Mouse (Mus musculus) bone marrow macrophage, adult 2 months (primary cell): ENCODE results near the gene Harbi1. TPM values are rescaled to one million over a fixed set of nuclear protein-coding genes. Genes with fewer than 3 reads are reported as not detected.
"Not testable (repeated sequence)": the region's sequence is repeated elsewhere in the genome, so short reads cannot be mapped to it uniquely, and the experiment has no call there.

ENCODE experiments used
- H3K27ac ChIP-seq: 2 replicates; pipeline ENCODE4 v1.5.1; 2012; ENCODE audit warnings: low read depth, low read length; ENCODE audit not compliant: insufficient read depth
- H3K4me1 ChIP-seq: 2 replicates; pipeline ENCODE4 v1.6.1; 2012; ENCODE audit warnings: low read length; ENCODE audit not compliant: control insufficient read depth, insufficient read depth
- H3K4me3 ChIP-seq: 2 replicates; pipeline ENCODE4 v1.5.1; 2012; ENCODE audit warnings: mild to moderate bottlenecking, low read length, moderate library complexity; ENCODE audit not compliant: insufficient read depth
- CTCF ChIP-seq: IDR thresholded peaks from 2 replicates; pipeline ENCODE4 v1.5.1; 2012; ENCODE audit warnings: low read depth, mild to moderate bottlenecking, low read length, moderate library complexity
- POLR2A ChIP-seq: IDR thresholded peaks from 2 replicates; pipeline ENCODE4 v1.6.1; 2012; ENCODE audit warnings: mild to moderate bottlenecking, low read depth, low read length, borderline replicate concordance
- polyA plus RNA-seq: library from polyadenylated mRNA; stranded (reverse); fragments of >200 nt; gene quantifications from 2 replicates; pipeline ENCODE4 v1.2.4, GENCODE M21; 2012; ENCODE audit not compliant: missing spikeins, insufficient read depth, insufficient read length

Harbi1 gene
- polyA plus RNA-seq, 1 experiment, result 4.8 TPM

GRCm38 (mm10) chr2:91711256-91711925 is 739 bp downstream of the Harbi1 start:
- Histone ChIP-seq H3K4me3 (peak overlapping the region; percentile 77), H3K4me1 (peaks cover 9% of the 10 kb centered on the region), H3K27ac (peak overlapping the region; percentile 72)
- TF ChIP-seq CTCF, result no peak
- TF ChIP-seq POLR2A, result no peak

GRCm38 (mm10) chr2:91714921-91715320 is 4.3 kb downstream of the Harbi1 start:
- Histone ChIP-seq H3K27ac (no peak overlapping the region), H3K4me3 (no peak overlapping the region), H3K4me1 (peaks cover 11% of the 10 kb centered on the region)
- TF ChIP-seq CTCF (no peak), POLR2A (no peak)

- Histone ChIP-seq H3K27ac (no peak overlapping the region), H3K4me3 (no peak overlapping the region), H3K4me1 (peaks cover 12% of the 10 kb centered on the region)
- TF ChIP-seq CTCF (no peak), POLR2A (no peak)
Measured at GRCm38 (mm10) chr2:91718276-91718675, 7.6 kb downstream of the Harbi1 start.

- peak overlapping the region; percentile 56 for H3K27ac ChIP-seq
- no peak overlapping the region for H3K4me3 ChIP-seq
- TF ChIP-seq POLR2A, result no peak
- H3K4me1 ChIP-seq, result peaks cover 38% of the 10 kb centered on the region
Measured at GRCm38 (mm10) chr2:91723382-91723781, 12.7 kb downstream of the Harbi1 start.

- Histone ChIP-seq H3K4me3 (no peak overlapping the region), H3K4me1 (peaks cover 41% of the 10 kb centered on the region), H3K27ac (peak overlapping the region; percentile 56; the same call in 1 of the 2 replicates)
- TF ChIP-seq CTCF (no peak), POLR2A (no peak)
Measured at GRCm38 (mm10) chr2:91723951-91724350, 13.3 kb downstream of the Harbi1 start.

GRCm38 (mm10) chr2:91724716-91725115 is 14.1 kb downstream of the Harbi1 start:
- Histone ChIP-seq H3K27ac (peak overlapping the region; percentile 87), H3K4me3 (no peak overlapping the region), H3K4me1 (peaks cover 48% of the 10 kb centered on the region)
- TF ChIP-seq POLR2A (no peak), CTCF (no peak)

GRCm38 (mm10) chr2:91725476-91725875 is 14.8 kb downstream of the Harbi1 start:
- Histone ChIP-seq H3K4me1 (peaks cover 48% of the 10 kb centered on the region), H3K27ac (peak overlapping the region; percentile 87)
- not testable (repeated sequence) for H3K4me3 ChIP-seq

GRCm38 (mm10) chr2:91727011-91727410 is 16.4 kb downstream of the Harbi1 start:
- Histone ChIP-seq H3K4me1 (peaks cover 50% of the 10 kb centered on the region), H3K4me3 (no peak overlapping the region), H3K27ac (peak overlapping the region; percentile 87)
- TF ChIP-seq CTCF (no peak), POLR2A (no peak)

GRCm38 (mm10) chr2:91729571-91729970 is 18.9 kb downstream of the Harbi1 start:
- Histone ChIP-seq H3K4me3 (peak overlapping the region; percentile 97), H3K4me1 (peaks cover 39% of the 10 kb centered on the region), H3K27ac (peak overlapping the region; percentile 46)
- no peak for TF ChIP-seq CTCF
- TF ChIP-seq POLR2A, result no peak

GRCm38 (mm10) chr2:91729971-91730821 is 19.5 kb downstream of the Harbi1 start, which contains the start of gene Ambra1:
Gene Ambra1 (plus strand): TSS chr2:91730134.
- TF ChIP-seq CTCF (no peak), POLR2A (no peak)
- H3K27ac ChIP-seq, result peak within 1 kb of the TSS; percentile 89
- peaks cover 34% of the 10 kb centered on the region for H3K4me1 ChIP-seq
- H3K4me3 ChIP-seq, result peak within 1 kb of the TSS; percentile 97
